Mouse (Mus musculus) liver, embryonic 14.5 days (tissue): ENCODE data around the gene Mllt1.
"Not testable (repeated sequence)": the region's sequence is repeated elsewhere in the genome, so short reads cannot be mapped to it uniquely, and the experiment has no call there.

Experiments
- CTCF ChIP-seq: IDR thresholded peaks from 2 replicates; pipeline ENCODE4 v1.5.1; 2016; ENCODE audit warnings: antibody characterized with exemption, low read depth, control low read depth
- EP300 ChIP-seq: IDR thresholded peaks from 2 replicates; pipeline ENCODE4 v1.6.1; 2016; ENCODE audit warnings: antibody characterized with exemption, low read depth

GRCm38 (mm10) chr17:56909764-56910163 lies 25.5 kb downstream of the Mllt1 start:
- TF ChIP-seq EP300, CTCF: not testable (repeated sequence)
